Mouse (Mus musculus) erythroblast, embryonic 14.5 days (primary cell): ENCODE data around the gene Rtp4.

Experiments
- GATA1 ChIP-seq: IDR thresholded peaks from 2 replicates; pipeline ENCODE4 v1.6.1; 2012; ENCODE audit warnings: low read length, inconsistent platforms, mixed read lengths
- TAL1 ChIP-seq: IDR thresholded peaks from 3 replicates; pipeline ENCODE4 v1.6.1; 2012; ENCODE audit warnings: low read length, inconsistent platforms, mixed read lengths

- TF ChIP-seq GATA1 (no peak), TAL1 (no peak)
Measured at GRCm38 (mm10) chr16:23476598-23476997, 43.5 kb upstream of the Rtp4 start.
